Mouse (Mus musculus): Measurements from ENCODE around the gene H13.

H13 gene

GRCm38 (mm10) chr2:152700725-152701124 lies 31.5 kb downstream of the H13 start:
- no peak for DNase-seq (ENCODE audit: low spot score in 2 of 2)

GRCm38 (mm10) chr2:152703596-152704255 lies 34.5 kb downstream of the H13 start:
- DNase-seq (ENCODE audit: low spot score in 2 of 2) = no peak

GRCm38 (mm10) chr2:152704256-152704605 lies 35.0 kb downstream of the H13 start:
- DNase-seq (ENCODE audit: low spot score in 2 of 2) = no peak

- DNase-seq (ENCODE audit: low spot score in 2 of 2) = no peak
These were observed 35.6 kb downstream of the H13 start for GRCm38 (mm10) chr2:152704811-152705370.

GRCm38 (mm10) chr2:152705993-152706571 lies 36.8 kb downstream of the H13 start:
- no peak for DNase-seq (ENCODE audit: low spot score in 2 of 2)

GRCm38 (mm10) chr2:152707186-152707585 lies 37.9 kb downstream of the H13 start:
- no peak for DNase-seq (ENCODE audit: low spot score in 2 of 2)

GRCm38 (mm10) chr2:152707627-152708026 lies 38.4 kb downstream of the H13 start:
- no peak for DNase-seq (ENCODE audit: low spot score in 2 of 2)

GRCm38 (mm10) chr2:152709066-152709465 lies 39.8 kb downstream of the H13 start:
- DNase-seq (ENCODE audit: low spot score in 2 of 2) = no peak

- no peak for DNase-seq (ENCODE audit: low spot score in 2 of 2)
These were observed 47.0 kb downstream of the H13 start for GRCm38 (mm10) chr2:152716241-152716772.

GRCm38 (mm10) chr2:152717652-152718051 lies 48.4 kb downstream of the H13 start:
- DNase-seq (ENCODE audit: low spot score in 2 of 2) = no peak

GRCm38 (mm10) chr2:152718076-152718475 lies 48.8 kb downstream of the H13 start:
- no peak for DNase-seq (ENCODE audit: low spot score in 2 of 2)

GRCm38 (mm10) chr2:152723651-152724331 lies 54.5 kb downstream of the H13 start:
- peak in 1 of 2 experiments; percentile 33 for DNase-seq (ENCODE audit: low spot score in 2 of 2)

GRCm38 (mm10) chr2:152724332-152724723 lies 55.1 kb downstream of the H13 start:
- DNase-seq (ENCODE audit: low spot score in 2 of 2) = no peak

GRCm38 (mm10) chr2:152725178-152725750 lies 56.0 kb downstream of the H13 start:
- no peak for DNase-seq (ENCODE audit: low spot score in 2 of 2)

- no peak for DNase-seq (ENCODE audit: low spot score in 2 of 2)
These were observed 57.0 kb downstream of the H13 start for GRCm38 (mm10) chr2:152726213-152726612.

GRCm38 (mm10) chr2:152726751-152727335 lies 57.6 kb downstream of the H13 start:
- no peak for DNase-seq (ENCODE audit: low spot score in 2 of 2)

GRCm38 (mm10) chr2:152727795-152728510 lies 58.7 kb downstream of the H13 start:
- DNase-seq (ENCODE audit: low spot score in 2 of 2) = no peak

- no peak for DNase-seq (ENCODE audit: low spot score in 2 of 2)
These were observed 59.3 kb downstream of the H13 start for GRCm38 (mm10) chr2:152728594-152728993.

- DNase-seq (ENCODE audit: low spot score in 2 of 2) = no peak
These were observed 59.9 kb downstream of the H13 start for GRCm38 (mm10) chr2:152729013-152729635.

GRCm38 (mm10) chr2:152729636-152730020 lies 60.4 kb downstream of the H13 start:
- no peak for DNase-seq (ENCODE audit: low spot score in 2 of 2)

GRCm38 (mm10) chr2:152733201-152733600 lies 63.9 kb downstream of the H13 start:
- DNase-seq (ENCODE audit: low spot score in 2 of 2) = no peak
